Mouse (Mus musculus): ENCODE results near the gene Hsf2. TPM values are rescaled to one million over a fixed set of nuclear protein-coding genes. Genes with fewer than 3 reads are reported as not detected.
"Not testable (repeated sequence)": the region's sequence is repeated elsewhere in the genome, so short reads cannot be mapped to it uniquely, and the experiment has no call there.

Gene Hsf2
- total RNA-seq (2021), result 10 to 100 TPM; 29.2 to 30.2 TPM
- long read RNA-seq, experiment 1, transcript Hsf2-201 (12 exons, 2,604 nt), result major isoform, 12 of 19 reads
- long read RNA-seq, experiment 1, partial matches to known transcripts, result 3 of 19 reads
- long read RNA-seq, experiment 1, other reads (novel, unspliced or antisense), result 4 of 19 reads
- long read RNA-seq, experiment 2, partial matches to known transcripts, result 2 of 11 reads
- long read RNA-seq, experiment 2, other reads (novel, unspliced or antisense), result 5 of 11 reads

DNA sequence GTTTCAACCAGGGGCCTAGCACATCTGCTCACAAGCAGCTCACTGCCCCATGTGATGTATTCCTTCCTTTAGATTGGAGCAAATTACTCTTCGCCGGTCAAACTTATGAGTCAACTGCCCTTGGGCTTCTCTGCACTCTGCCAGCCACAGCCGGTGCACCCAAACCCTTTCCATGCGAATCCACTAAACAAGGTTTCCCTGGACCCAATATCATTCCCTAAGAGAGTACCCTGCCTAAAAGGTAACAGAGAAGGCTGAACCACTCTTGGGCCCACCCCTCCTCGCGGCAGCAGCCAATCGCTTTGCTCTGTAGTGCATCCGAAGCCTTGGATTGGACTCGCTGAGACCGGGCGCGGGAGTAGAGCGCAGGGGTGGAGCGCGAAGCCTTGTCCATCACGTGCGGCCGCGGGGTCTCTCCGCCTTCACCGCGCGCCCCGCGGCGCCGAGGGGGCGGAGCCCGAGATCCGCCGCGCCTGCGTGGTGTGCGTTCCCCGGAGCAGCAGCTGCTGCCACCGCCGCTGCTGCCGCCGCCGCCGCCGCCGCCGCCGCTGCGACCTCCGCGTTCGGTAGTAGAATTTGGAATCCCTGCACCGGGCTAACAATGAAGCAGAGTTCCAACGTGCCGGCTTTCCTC, at the start of gene Hsf2:
Hsf2 (plus strand) TSS at position 478 of the 634 bp plus-strand sequence.
- Histone ChIP-seq H3K4me3 (peak within 1 kb of the TSS; percentile 94), H3K27ac (peak within 1 kb of the TSS; percentile 94)
- intact Hi-C loops (cut with DNase I), result loop anchor here (1.0 kb wide), 1 partner anchor 45 kb away; no protein-coding TSS in a partner anchor
- no peak; the same call in 1 of the 2 replicates for TF ChIP-seq CTCF (IDR thresholded peaks at IDR 0.05)
- DNase-seq (ENCODE audit: extremely low spot score in 1 of 2, low spot score in 2 of 2), result peak; percentile 95 to 98

DNA sequence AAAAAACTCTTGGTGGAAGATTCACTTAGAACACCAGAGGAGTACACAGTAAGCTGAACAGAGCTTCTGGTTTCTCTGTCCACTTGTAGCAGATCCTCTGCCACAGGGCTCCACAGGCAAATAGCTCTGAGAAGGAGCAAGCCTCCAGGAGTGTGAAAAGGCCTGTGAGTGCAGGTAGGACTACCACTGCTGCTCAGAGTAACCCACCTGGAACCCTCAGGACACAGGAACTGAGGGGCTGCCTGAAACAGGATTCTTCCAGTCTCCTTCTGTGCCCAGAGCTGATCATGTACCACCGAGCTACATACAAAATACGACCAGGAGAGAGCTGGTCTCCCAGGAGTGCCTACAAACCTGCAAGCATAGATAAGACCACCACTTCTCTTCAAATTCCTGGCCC, 48.3 kb upstream of the Hsf2 start:
- TF ChIP-seq CTCF (IDR thresholded peaks at IDR 0.05), result no peak
- intact Hi-C loops (cut with DNase I), result loop anchor here (5.0 kb wide), 1 partner anchor 794 kb away; the partner anchor contains the start of gene Duxf3
- Histone ChIP-seq H3K4me3 (no peak overlapping the region), H3K27ac (no peak overlapping the region)
- no peak for DNase-seq (ENCODE audit: extremely low spot score in 1 of 2, low spot score in 2 of 2)

DNA sequence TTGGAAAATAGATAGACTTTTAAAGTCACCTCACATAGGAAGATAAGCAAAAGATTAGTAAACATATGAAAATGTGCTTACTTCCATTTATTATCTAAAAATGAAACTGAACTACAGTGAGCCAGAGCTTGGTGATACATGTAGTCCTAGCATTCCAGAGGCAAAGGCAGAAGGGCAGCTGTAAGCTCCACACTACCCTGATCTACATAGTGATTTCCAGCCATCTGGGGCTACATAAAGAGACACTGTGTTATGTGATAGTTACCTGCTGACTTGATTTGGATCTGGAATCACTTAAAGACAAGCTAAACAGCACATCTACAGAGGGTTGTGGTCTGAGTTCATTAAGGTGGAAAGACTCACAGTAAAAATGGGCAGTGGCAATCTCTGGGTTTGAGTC, 45.1 kb upstream of the Hsf2 start:
- intact Hi-C loops (cut with DNase I), result loop anchor here (1.0 kb wide), 1 partner anchor 769 kb away; no protein-coding TSS in a partner anchor
- DNase-seq (ENCODE audit: extremely low spot score in 1 of 2, low spot score in 2 of 2), result no peak
- Histone ChIP-seq H3K27ac (no peak overlapping the region), H3K4me3 (no peak overlapping the region)
- no peak for TF ChIP-seq CTCF (IDR thresholded peaks at IDR 0.05)

DNA sequence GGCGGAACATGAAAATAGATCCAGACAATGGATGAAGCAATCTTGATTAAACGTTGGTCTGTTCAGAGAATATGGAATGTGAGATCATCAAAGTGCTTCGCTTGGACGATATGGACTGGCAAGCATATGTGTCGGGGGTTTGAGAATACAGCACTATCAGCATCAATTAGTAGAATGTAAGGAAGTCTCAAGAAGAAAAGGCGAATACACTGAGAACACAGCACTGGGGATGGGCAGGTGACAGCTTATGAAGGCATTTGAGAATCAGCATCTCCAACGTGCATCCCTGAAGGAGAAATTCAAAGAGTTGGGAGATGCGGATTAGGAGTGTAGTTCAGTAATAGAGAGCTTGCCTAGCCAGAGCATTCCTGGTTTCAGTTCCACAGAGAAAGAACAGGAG, 41.8 kb upstream of the Hsf2 start:
- no peak for TF ChIP-seq CTCF (IDR thresholded peaks at IDR 0.05)
- no peak for DNase-seq (ENCODE audit: extremely low spot score in 1 of 2, low spot score in 2 of 2)
- intact Hi-C loops (cut with DNase I), result no loop called here
- Histone ChIP-seq H3K4me3 (no peak overlapping the region), H3K27ac (no peak overlapping the region)

DNA sequence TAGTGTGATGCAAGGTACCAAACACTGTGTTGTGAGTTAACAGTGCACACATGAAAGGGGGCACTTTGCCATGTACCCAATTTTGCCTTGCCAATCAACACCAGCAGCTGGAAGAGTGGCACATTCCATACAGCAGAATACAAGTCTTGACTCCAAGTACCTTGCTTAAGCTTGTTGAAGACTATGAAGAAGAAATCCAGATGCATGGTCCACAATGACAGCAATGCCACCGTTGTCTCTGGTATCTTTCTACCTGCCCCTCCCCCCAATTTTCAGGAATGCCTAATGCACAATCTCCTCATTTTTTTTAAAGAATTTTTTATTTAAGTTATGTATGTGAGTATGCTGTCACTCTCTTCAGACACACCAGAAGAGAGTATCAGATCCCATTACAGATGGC, 40.5 kb upstream of the Hsf2 start:
- DNase-seq (ENCODE audit: extremely low spot score in 1 of 2, low spot score in 2 of 2), result no peak
- TF ChIP-seq CTCF (IDR thresholded peaks at IDR 0.05), result no peak
- no peak overlapping the region for H3K27ac ChIP-seq
- H3K4me3 ChIP-seq, result no peak overlapping the region
- intact Hi-C loops (cut with DNase I), result loop anchor here (2.0 kb wide), 1 partner anchor 773 kb away; no protein-coding TSS in a partner anchor

DNA sequence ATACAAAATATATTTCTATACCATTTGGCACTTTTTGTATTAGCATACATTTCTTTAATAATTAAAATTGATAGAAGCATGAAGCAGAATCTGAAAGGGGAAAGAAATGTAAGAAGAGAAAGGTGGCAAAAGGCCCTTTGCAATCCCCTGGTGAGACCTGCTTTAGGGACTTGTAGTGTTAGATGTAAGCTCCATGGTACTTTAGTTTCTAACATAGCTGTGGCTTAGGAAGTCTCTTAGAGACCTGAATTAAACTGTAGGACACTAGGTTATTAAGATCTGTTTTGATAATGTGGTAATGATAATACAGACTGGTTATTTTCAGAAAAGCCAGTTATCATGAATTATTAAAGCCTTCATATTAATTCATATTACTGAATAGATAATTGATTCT, 38.5 kb upstream of the Hsf2 start:
- TF ChIP-seq CTCF (IDR thresholded peaks at IDR 0.05), result no peak
- H3K4me3 ChIP-seq, result no peak overlapping the region
- intact Hi-C loops (cut with DNase I), result loop anchor here (2.0 kb wide), 2 partner anchors 771 to 1075 kb away; no protein-coding TSS in a partner anchor
- no peak overlapping the region for H3K27ac ChIP-seq
- DNase-seq (ENCODE audit: extremely low spot score in 1 of 2, low spot score in 2 of 2), result no peak

DNA sequence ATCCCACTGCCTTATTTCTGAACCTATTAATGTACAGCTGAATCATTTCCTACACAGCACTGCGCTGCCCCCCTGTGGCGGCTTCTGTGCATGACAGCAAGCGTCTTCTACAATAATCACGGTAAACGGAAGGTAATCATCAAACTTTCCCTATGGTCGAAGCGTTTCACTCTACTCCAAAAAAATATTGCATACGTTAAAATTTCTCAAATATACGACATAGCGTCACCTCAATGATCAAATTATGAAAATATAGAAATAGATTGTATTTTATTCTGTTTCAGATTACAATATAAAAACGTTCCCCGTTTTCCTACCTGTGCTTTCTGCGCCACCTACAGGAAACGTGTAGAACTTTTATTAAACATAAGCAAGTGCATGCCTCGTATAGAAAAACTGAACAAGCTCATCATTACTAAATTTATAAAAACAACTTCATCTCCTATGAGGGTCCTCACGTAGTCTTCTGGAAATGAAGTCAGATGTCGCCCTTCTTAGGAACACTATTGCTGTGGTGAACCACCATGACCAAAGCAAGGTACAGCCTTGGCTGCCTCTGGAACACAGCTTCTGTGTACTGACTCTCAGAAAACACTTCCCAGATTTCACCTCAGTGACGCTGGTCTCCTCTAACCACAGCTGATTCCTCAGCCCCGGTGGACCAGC, 38.0 kb upstream of the Hsf2 start:
- Histone ChIP-seq H3K27ac (no peak overlapping the region), H3K4me3 (peak overlapping the region; percentile 37)
- TF ChIP-seq CTCF (IDR thresholded peaks at IDR 0.05), result peak; percentile 80
- peak; percentile 74 to 81 for DNase-seq (ENCODE audit: extremely low spot score in 1 of 2, low spot score in 2 of 2)
- intact Hi-C loops (cut with DNase I), result loop anchor here (2.0 kb wide), 1 partner anchor 1075 kb away; no protein-coding TSS in a partner anchor

DNA sequence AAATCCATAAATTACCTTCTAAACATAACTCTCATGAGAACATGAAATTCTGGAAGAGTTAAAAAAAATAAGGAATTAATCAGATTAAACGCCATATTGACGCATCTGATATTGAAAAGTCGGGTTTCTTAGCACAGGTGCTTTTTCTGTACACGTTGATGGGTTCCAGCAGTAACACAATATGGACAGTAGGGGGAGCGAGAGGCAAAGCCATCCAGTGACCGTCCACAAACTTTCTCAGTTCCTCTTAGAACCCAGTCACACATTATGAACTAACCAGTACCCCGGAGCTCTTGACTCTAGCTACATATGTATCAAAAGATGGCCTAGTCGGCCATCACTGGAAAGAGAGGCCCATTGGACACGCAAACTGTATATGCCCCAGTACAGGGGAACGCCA, 22.9 kb upstream of the Hsf2 start:
- intact Hi-C loops (cut with DNase I), result loop anchor here (5.0 kb wide), 1 partner anchor 279 kb away; no protein-coding TSS in a partner anchor
- peak in 1 of 2 experiments; percentile 32 for DNase-seq (ENCODE audit: extremely low spot score in 1 of 2, low spot score in 2 of 2)
- not testable (repeated sequence) for H3K27ac ChIP-seq, H3K4me3 ChIP-seq
- TF ChIP-seq CTCF (IDR thresholded peaks at IDR 0.05), result peak; percentile 81

DNA sequence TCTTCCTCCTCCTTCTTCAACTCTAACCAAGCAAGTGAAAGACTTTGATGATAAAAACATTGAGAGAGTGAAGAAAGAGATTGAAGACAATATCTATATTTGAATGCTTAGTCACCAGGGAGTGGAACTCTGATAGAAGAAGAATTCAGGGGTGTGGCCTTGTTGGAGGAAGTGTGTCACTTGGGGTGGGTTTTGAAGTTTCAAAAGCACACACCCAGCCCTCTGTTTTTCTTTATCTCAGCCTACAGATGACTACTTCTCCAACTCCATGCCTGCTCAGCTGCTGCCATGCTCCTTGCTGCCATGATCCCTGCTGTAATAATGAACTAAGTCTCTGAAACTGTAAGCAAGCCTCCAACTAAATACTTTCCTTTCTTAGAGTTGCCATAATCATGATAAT, 20.4 kb upstream of the Hsf2 start:
- intact Hi-C loops (cut with DNase I), result no loop called here
- no peak overlapping the region for H3K4me3 ChIP-seq
- no peak overlapping the region for H3K27ac ChIP-seq
- TF ChIP-seq CTCF (IDR thresholded peaks at IDR 0.05), result no peak
- no peak for DNase-seq (ENCODE audit: extremely low spot score in 1 of 2, low spot score in 2 of 2)

DNA sequence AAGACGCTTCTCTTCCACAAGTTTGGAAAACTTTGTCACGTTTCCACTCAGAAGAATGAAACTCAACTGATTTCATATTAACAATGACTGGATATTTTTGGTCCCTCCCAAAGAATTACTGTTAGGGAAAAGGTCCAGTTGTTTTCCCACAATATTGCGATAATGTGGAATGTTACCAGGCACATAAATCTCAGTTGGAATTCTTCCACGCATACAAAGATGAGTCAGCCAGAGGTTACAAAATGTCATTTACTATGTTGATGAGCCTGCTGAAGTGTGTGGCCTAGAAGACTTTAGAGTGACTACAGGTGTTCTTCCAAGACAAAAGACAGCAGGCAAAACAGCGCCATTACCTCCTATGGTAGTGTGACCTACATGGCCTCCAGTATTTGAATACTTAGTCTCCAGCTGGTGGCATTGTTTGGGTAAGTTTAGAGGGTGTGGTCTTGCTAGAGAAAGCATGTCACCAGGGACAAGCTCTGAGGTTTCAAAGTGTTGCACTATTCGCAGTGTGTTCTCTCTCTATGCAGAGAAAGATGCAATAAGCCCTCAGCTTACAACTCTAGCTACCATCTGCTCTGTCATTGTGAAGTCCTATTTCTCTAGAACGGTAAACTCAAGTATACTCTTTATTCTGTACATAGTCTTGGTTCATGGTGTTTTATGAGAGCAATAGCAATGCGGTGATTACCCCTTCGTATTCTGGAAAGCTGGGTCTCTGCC, 8.9 kb upstream of the Hsf2 start:
- intact Hi-C loops (cut with DNase I), result no loop called here
- no peak for DNase-seq (ENCODE audit: extremely low spot score in 1 of 2, low spot score in 2 of 2)
- no peak overlapping the region for H3K27ac ChIP-seq
- H3K4me3 ChIP-seq, result no peak overlapping the region
- no peak for TF ChIP-seq CTCF (IDR thresholded peaks at IDR 0.05)

DNA sequence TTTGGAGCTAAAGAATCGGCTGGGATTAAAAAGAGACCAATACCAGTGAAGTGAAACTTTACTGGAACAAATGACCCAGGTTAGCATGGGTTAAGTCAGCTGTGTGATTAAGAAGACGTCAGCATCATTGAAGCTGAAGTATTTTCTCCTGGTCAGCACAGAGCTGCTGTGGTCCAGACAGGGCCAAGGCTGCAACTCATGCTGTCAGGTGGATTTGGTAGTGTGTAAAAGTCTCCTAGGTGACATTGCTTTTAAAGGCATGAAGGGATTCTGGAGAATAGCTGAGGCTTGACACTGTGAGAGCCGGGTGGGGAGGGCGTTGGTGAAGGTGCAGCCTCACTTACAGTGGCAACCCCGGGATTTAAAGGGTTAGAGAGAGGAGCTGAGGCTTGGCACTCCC, 4.5 kb upstream of the Hsf2 start:
- intact Hi-C loops (cut with DNase I), result no loop called here
- DNase-seq (ENCODE audit: extremely low spot score in 1 of 2, low spot score in 2 of 2), result no peak
- H3K27ac ChIP-seq, result no peak overlapping the region

More for the DNA sequence above, 4.5 kb upstream of the Hsf2 start:
- TF ChIP-seq CTCF (IDR thresholded peaks at IDR 0.05), result no peak
- H3K4me3 ChIP-seq, result no peak overlapping the region

Data from left cerebral cortex, adult 2 months (tissue).